Mouse (Mus musculus) heart, adult 11 months (tissue): ENCODE results near the gene Stard7.

Source experiments
- DNase-seq: peaks from one replicate; pipeline ENCODE4 v3.0.0; 2022

Stard7 gene

DNA sequence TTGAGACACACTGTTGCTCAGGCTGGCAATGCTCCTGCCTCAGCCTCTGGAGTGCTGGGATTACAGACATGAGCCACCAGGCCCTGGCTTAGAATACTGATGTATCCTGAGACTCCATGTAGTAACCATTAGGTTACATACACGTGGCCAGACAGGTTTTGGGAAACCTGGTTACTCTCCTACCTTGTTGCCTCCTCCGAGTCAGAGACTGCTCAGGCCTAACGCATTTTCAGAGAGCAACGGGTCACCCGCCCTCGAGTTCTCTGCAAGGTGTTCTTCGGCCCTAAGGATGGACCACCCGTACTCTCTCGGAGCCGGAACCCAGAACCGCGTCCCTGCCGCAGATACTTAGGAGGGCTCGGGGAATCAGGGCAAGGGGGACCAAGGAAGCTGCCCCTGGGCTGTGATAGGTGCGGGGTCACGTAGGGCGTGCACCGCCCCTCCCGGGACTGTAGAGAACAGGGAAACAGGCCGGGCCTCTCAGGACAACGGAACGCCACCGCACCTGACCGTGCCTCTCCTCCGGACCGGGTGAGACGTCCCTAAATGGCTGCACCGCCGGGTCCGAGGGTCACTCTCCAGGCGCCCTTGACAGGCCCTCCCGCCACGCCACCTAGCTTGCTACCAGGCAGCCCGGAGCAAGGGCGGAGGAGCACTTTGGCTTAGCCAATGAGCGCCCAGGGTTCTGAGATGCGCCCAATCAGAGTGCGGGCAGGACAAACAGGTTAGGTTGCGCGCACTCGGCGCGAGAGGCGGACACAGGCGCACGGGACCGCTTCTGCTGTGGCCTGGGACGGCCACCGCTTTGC lies at the start of gene Stard7:
TSS of gene Stard7 (plus strand) at position 728 of the 809 bp plus-strand sequence.
- peak; percentile 100 for DNase-seq

GRCm38 (mm10) chr2:127225261-127225660 lies 44.8 kb upstream of the Stard7 start:
- DNase-seq = no peak

- DNase-seq = peak; percentile 87
Measured at GRCm38 (mm10) chr2:127237897-127238610, 32.0 kb upstream of the Stard7 start.

DNA sequence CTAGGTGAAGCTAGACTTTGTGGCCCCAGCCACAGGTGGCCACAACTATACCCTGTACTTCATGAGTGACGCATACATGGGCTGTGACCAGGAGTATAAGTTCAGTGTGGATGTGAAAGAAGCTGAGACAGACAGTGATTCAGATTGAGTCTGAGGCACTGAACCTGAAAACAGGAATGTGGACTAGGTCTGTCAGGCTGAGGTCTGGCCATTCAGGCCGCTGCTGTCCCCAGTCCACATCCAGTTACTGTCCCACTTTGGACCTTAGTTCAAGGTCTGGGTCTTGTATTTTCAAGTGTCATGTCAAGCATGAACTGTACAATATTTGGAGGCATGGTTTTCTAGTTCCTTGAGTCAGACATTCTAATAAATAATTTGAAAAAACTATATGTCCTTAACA lies 30.0 kb upstream of the Stard7 start:
- DNase-seq = no peak

DNA sequence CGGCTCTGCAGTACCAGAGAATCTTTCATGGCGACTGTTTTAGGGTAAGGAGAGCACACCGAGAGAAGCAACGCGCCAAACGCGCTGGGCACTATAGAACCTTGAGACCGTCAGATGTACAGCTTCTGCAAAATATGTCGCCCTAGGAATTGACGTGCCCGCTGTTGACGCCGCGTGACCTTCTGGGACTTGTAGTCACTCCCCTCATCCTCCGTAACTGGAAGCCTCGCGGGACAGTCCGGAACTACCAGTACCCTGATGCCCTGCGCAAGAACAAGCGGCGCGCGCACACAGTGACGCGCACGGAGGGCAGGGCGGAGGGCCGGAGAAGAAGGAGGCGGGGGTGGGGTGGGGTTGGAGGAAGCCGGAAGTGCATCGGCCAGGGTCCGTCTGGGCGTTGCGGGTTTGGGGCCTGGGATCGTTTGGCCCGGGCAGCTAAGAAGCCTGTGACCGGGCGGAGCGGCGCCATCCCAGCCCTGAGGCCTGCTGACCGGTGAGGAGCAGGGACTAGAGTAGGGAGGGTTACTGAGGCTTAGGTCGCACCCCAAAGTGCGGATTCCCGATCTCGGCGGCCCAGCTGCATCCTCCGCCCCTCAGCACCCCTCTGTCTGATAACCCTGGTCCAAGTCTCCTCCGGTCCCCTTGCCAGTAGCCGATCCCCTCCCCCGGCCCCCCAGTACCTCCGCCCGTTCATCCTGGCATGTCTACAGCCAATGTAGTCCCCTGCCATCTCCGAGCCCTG lies 22.3 kb upstream of the Stard7 start, which contains the start of the genes Ciao1 and Tmem127:
TSS of gene Ciao1 (minus strand) at position 225 of the 742 bp plus-strand sequence.
TSS of gene Tmem127 (plus strand) at position 317 of the 742 bp plus-strand sequence.
- DNase-seq = peak; percentile 100

GRCm38 (mm10) chr2:127248334-127249004 lies 21.5 kb upstream of the Stard7 start:
- DNase-seq = peak; percentile 94

GRCm38 (mm10) chr2:127250291-127251008 lies 19.6 kb upstream of the Stard7 start:
- DNase-seq = peak; percentile 89

DNA sequence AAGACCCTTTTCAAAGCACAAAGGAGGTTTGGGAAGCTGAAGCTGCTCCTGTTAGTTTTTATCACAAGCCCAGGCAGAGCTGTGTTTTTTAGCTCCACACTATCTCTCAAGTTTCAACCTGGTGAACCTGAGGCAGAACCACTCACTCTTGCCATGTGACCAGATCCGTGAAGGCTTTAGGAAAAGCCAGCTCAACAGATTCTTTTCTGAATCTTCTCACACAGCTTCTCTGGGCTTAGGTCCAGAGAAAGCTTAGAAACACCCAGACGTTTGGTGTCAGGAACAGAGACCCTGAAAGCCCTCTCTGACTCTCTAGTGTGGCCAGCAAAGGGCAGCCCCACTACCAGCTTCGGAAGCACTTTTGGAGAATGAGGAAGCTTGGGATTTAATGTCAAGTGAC lies 18.6 kb upstream of the Stard7 start:
- DNase-seq = no peak

DNA sequence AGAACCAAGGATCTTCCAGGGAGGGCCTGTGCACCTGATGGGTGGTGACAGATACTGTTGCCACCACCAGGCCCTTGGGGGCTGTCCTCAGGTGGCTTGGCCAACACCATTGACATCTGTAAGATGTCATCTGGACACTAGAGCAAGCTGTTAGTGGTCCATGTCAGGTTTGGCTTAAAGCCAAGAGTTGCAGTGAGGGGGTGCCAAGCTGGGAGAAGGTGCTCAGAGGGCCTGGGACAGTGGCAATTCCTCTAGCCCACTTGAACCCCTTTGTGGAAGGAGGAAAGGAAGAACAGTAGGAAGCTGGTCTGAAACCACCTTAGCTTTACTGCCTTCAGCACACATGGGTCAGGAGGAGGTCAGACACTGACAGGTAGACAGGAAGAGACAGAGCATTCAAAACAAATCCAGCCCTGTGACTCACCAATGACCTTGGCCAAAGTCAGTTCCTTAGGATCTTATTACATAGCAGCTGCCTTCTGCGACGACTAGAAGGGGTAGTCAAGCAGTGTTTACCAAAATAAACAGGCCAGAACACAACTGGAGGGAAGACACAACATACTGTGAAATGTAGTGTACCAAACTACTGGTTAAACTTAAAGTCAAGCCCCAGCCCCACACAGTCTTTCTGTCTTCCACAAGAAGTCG lies 18.0 kb upstream of the Stard7 start:
- peak; percentile 92 for DNase-seq

- DNase-seq = peak; percentile 70
Measured at GRCm38 (mm10) chr2:127252787-127253186, 17.2 kb upstream of the Stard7 start.

- DNase-seq = peak; percentile 80
Measured at GRCm38 (mm10) chr2:127254604-127255134, 15.3 kb upstream of the Stard7 start.

DNA sequence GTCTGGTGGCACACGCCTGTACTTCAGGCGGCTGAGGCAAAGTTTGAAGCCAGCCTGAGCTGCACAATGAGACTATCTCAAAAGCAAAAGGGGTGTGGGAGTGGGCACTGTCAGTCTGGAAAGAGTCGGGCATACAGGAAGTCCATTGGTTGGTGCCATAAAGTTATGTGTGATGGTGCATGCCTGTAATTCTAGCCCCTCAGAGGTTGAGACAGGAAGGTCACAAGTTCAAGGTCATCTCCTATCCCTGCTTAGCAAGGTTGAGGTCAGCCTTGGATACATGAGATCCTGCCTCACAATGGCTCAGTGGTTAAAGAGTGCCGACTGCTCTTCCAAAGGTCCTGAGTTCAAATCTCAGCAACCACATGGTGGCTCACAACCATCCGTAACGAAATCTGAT lies 14.7 kb upstream of the Stard7 start:
- DNase-seq = peak; percentile 73

GRCm38 (mm10) chr2:127259340-127259739 lies 10.7 kb upstream of the Stard7 start:
- peak; percentile 98 for DNase-seq

- DNase-seq = no peak
Measured at GRCm38 (mm10) chr2:127262480-127262879, 7.5 kb upstream of the Stard7 start.

GRCm38 (mm10) chr2:127267854-127268253 lies 2.2 kb upstream of the Stard7 start:
- DNase-seq = no peak

DNA sequence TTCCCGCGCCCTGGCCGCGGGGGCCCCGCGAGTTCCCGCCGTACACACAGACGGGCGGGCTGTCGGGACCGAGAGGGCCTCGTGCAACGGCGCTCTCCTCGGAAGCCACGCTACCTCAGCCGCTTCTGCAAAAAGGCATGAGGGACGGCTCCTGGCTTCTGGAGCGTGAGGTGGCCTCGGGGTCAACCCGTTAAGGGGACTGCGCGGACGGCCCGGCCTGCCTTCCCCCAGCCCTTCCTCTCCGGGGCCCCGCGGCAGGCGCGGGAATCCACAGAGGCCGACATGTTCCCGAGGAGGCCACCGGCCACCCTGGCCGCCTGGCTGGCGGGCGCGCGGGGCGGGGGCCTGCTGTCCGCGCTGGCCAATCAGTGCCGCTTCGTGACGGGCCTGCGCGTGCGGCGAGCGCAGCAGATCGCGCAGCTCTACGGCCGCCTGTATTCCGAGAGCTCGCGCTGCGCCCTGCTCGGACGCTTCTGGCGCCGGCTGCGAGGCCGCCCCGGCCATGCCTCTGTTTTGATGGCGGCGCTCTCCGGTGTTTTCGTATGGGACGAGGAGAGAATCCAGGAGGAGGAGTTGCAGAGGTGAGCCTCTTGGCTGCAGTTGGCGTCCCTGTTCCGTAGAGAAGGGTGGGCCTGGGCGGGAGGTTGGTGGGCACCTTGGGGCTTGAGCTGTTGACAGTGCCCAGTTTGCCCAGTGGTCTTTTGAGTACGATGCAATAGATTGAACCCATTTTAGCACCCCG lies 453 bp downstream of the Stard7 start:
- DNase-seq = peak; percentile 99

DNA sequence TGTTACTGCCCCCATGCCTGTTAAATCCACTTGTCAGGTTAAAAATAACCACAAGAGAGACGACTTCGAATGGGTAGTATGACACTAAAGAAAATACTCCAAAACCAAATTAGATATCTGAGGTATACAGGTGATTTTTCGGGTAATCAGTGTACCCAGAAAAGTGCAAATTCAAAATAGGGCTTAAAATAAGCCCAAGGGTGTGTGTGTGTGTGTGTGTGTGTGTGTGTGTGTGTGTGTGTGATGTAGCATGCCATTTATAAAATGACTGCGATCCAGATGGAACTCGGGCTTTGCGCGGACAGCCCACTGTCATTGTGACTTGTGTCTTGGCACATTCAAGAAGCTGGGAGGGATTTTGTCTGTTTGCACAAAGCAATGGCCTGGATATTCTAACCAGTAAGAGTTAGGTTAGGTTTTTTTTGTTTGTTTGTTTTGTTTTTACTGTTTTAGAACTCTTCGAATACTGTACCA lies 1.1 kb downstream of the Stard7 start:
- DNase-seq = peak; percentile 86

DNA sequence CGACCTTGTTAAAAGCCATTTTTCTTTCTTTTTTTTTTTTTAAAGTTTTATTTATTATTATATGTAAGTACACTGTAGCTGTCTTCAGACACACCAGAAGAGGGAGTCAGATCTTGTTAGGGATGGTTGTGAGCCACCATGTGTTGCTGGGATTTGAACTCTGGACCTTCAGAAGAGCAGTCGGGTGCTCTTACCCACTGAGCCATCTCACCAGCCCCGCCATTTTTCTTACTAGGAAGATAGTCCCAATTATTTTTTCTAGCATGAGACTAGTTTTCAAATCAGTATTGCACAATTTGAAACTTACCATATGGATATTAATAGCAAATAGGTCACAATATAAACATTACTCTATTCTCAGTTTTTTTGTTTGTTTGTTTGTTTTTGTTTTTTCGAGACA lies 2.0 kb downstream of the Stard7 start:
- peak; percentile 57 for DNase-seq

GRCm38 (mm10) chr2:127272806-127273205 lies 2.8 kb downstream of the Stard7 start:
- DNase-seq = peak; percentile 73

- peak; percentile 85 for DNase-seq
Measured at GRCm38 (mm10) chr2:127274590-127274989, 4.6 kb downstream of the Stard7 start.
